Mouse (Mus musculus) embryonic fibroblast, embryonic 13.5 days (primary cell): Measurements from ENCODE around the gene S1pr5.
"Not testable (repeated sequence)": the region's sequence is repeated elsewhere in the genome, so short reads cannot be mapped to it uniquely, and the experiment has no call there.

Experiments used
- CTCF ChIP-seq: IDR thresholded peaks from 2 replicates; pipeline ENCODE4 v1.5.1; 2011; ENCODE audit warnings: mild to moderate bottlenecking, control low read depth, low read length, moderate library complexity, borderline replicate concordance; ENCODE audit not compliant: insufficient read depth
- POLR2A ChIP-seq: IDR thresholded peaks from 2 replicates; pipeline ENCODE4 v1.6.1; 2011; ENCODE audit warnings: low read depth, mild to moderate bottlenecking, control low read depth, low read length, moderate library complexity

- TF ChIP-seq POLR2A, CTCF: not testable (repeated sequence)
These were observed 21.3 kb upstream of the S1pr5 start for GRCm38 (mm10) chr9:21269590-21269989.
